In genomic region chr5:112317328-112317727, GRCm38 (mm10) we compare ENCODE assay signal across 12 mouse cellular contexts. TPM values are rescaled to one million over a fixed set of nuclear protein-coding genes. Genes with fewer than 3 reads are reported as not detected.
DNase-seq lines count a peak whose midpoint lies in the region; ATAC-seq and TF ChIP-seq lines count a peak whose summit lies in the region.
"Had no signal": no experiment of that assay in that cellular context is flagged by ENCODE, and none has a peak within 500 bp of the region (broad histone marks: within the 10 kb centered on the region; RNA-seq: fewer than 3 reads in every experiment).

No protein-coding gene starts in this region.

- ATAC-seq in liver, postnatal 0 days: peak; percentile 49
- ATAC-seq in liver, embryonic 11.5 days (replicated peaks; ENCODE audit: low FRiP score): no peak
- ATAC-seq in heart, embryonic 13.5 days (ENCODE audit: extremely low read depth, insufficient number of reproducible peaks, low FRiP score, low TSS enrichment): no peak
- ATAC-seq in stomach, embryonic 16.5 days (ENCODE audit: insufficient read depth, low FRiP score): peak; percentile 18; the same call in 1 of the 2 replicates

- no peaks in the 10 kb centered on the region for H3K27me3 ChIP-seq in liver, postnatal 0 days (ENCODE audit: insufficient read depth, low read length)
- H3K27me3 ChIP-seq in liver, embryonic 11.5 days (replicated peaks; ENCODE audit: control insufficient read depth, insufficient read depth, low read length): no peaks in the 10 kb centered on the region
- no peaks in the 10 kb centered on the region for H3K27me3 ChIP-seq in heart, embryonic 13.5 days (replicated peaks)
- no peaks in the 10 kb centered on the region for H3K27me3 ChIP-seq in stomach, embryonic 16.5 days (ENCODE audit: control insufficient read depth, insufficient read depth, low read length)

- no peak overlapping the region for H3K4me3 ChIP-seq in liver, postnatal 0 days (ENCODE audit: low read depth, low read length)
- no peak overlapping the region for H3K4me3 ChIP-seq in liver, embryonic 11.5 days (ENCODE audit: low read depth, low read length)
- no peak overlapping the region for H3K4me3 ChIP-seq in heart, embryonic 13.5 days
- no peak overlapping the region for H3K4me3 ChIP-seq in stomach, embryonic 16.5 days (replicated peaks; ENCODE audit: low read length)

- no peak overlapping the region for H3K4me2 ChIP-seq in liver, postnatal 0 days (ENCODE audit: low read depth, low read length)
- H3K4me2 ChIP-seq in liver, embryonic 11.5 days: no peak overlapping the region
- H3K4me2 ChIP-seq in heart, embryonic 13.5 days: no peak overlapping the region
- H3K4me2 ChIP-seq in stomach, embryonic 16.5 days (ENCODE audit: low read depth, low read length): no peak overlapping the region

- H3K36me3 ChIP-seq in liver, postnatal 0 days (replicated peaks; ENCODE audit: insufficient read depth, low read length): peaks cover 37% of the 10 kb centered on the region
- H3K36me3 ChIP-seq in liver, embryonic 11.5 days (ENCODE audit: control insufficient read depth, insufficient read depth, low read length): peaks cover 11% of the 10 kb centered on the region; the same call in 1 of the 2 replicates
- peaks cover 42% of the 10 kb centered on the region for H3K36me3 ChIP-seq in heart, embryonic 13.5 days
- H3K36me3 ChIP-seq in stomach, embryonic 16.5 days (ENCODE audit: control insufficient read depth, insufficient read depth, low read length): peaks cover 3% of the 10 kb centered on the region; the same call in 1 of the 2 replicates

- no peak for TF ChIP-seq CTCF in liver, postnatal 0 days (IDR thresholded peaks at IDR 0.05; ENCODE audit: low read depth)

- no peak for DNase-seq in liver, postnatal 0 days
- DNase-seq in liver, embryonic 11.5 days (ENCODE audit: low spot score): no peak
- peak; percentile 60 to 65 for DNase-seq in kidney, postnatal 36 days
- no peak for DNase-seq in urinary bladder, postnatal 36 days (ENCODE audit: low spot score in 2 of 2)
- no peak for DNase-seq in left cerebral cortex, adult 8-10 months (ENCODE audit: low spot score in 2 of 2)
- DNase-seq in testis, postnatal 14 days (ENCODE audit: low spot score): no peak
- DNase-seq: cerebellum, adult 9-10 months; left cerebral cortex, postnatal 4 days had no signal

- no peak for TF ChIP-seq EP300 in liver, postnatal 0 days (IDR thresholded peaks at IDR 0.05; ENCODE audit: low read depth)

- H3K27ac ChIP-seq in liver, postnatal 0 days (ENCODE audit: low read depth): no peak overlapping the region
- H3K27ac ChIP-seq in liver, embryonic 11.5 days (ENCODE audit: low read depth, low read length): no peak overlapping the region
- peak overlapping the region; percentile 56 for H3K27ac ChIP-seq in heart, embryonic 13.5 days (replicated peaks)
- no peak overlapping the region for H3K27ac ChIP-seq in stomach, embryonic 16.5 days (ENCODE audit: low read length)

- H3K9ac ChIP-seq in liver, postnatal 0 days (replicated peaks): no peak overlapping the region
- H3K9ac ChIP-seq in liver, embryonic 11.5 days (ENCODE audit: low read depth, low read length): no peak overlapping the region
- no peak overlapping the region for H3K9ac ChIP-seq in heart, embryonic 13.5 days
- H3K9ac ChIP-seq in stomach, embryonic 16.5 days (ENCODE audit: low read length): no peak overlapping the region

- H3K4me1 ChIP-seq in liver, postnatal 0 days (ENCODE audit: insufficient read depth): no peaks in the 10 kb centered on the region; the same call in 1 of the 2 replicates
- H3K4me1 ChIP-seq in liver, embryonic 11.5 days (replicated peaks; ENCODE audit: control insufficient read depth, insufficient read depth, low read length): peaks cover 8% of the 10 kb centered on the region; the same call in 1 of the 2 replicates
- peaks cover 16% of the 10 kb centered on the region for H3K4me1 ChIP-seq in heart, embryonic 13.5 days
- H3K4me1 ChIP-seq in stomach, embryonic 16.5 days (ENCODE audit: control insufficient read depth, insufficient read depth, low read length): no peaks in the 10 kb centered on the region

- WGBS in liver, postnatal 0 days (ENCODE audit: insufficient replicate concordance): 29% methylated on average over 5 of the region's 5 CpGs
- WGBS in liver, embryonic 11.5 days: 43% methylated on average over 5 of the region's 5 CpGs
- WGBS in heart, embryonic 13.5 days: 32% methylated on average over 5 of the region's 5 CpGs
- WGBS in stomach, embryonic 16.5 days: 31% methylated on average over 5 of the region's 5 CpGs

- H3K9me3 ChIP-seq in liver, postnatal 0 days (ENCODE audit: low read length): no peaks in the 10 kb centered on the region
- H3K9me3 ChIP-seq in liver, embryonic 11.5 days (ENCODE audit: control insufficient read depth, low read length): no peaks in the 10 kb centered on the region
- H3K9me3 ChIP-seq in heart, embryonic 13.5 days: no peaks in the 10 kb centered on the region
- no peaks in the 10 kb centered on the region for H3K9me3 ChIP-seq in stomach, embryonic 16.5 days (replicated peaks; ENCODE audit: control insufficient read depth, low read length)

RNA-seq across cellular contexts. Expression of gene Tfip11, which starts 8.8 kb away (rescaled TPM):
- 6.7 and 8.0 TPM in 2 replicates for polyA plus RNA-seq in liver, postnatal 0 days (2015; fragmentation: Nextera tagmentation; extraction: Ambion mirVana)
- polyA plus RNA-seq in liver, embryonic 11.5 days (2014; fragmentation: Nextera tagmentation; extraction: Ambion mirVana): 24.5 and 30.5 TPM in 2 replicates
- polyA plus RNA-seq in heart, embryonic 13.5 days (2015; fragmentation: Nextera tagmentation; extraction: Ambion mirVana): 17.8 and 19.4 TPM in 2 replicates
- 27.6 and 28.0 TPM in 2 replicates for polyA plus RNA-seq in stomach, embryonic 16.5 days (2015; fragmentation: Nextera tagmentation; extraction: Ambion mirVana)
- 10 to 100 TPM; 43.8 to 51.8 (median 47.0) TPM for total RNA-seq in left cerebral cortex, adult 8-10 months (2022)

RNA-seq across cellular contexts. Expression of gene Srrd, which starts 25.5 kb away (rescaled TPM):
- polyA plus RNA-seq in liver, postnatal 0 days (2015; fragmentation: Nextera tagmentation; extraction: Ambion mirVana): 9.4 and 10.6 TPM in 2 replicates
- 35.3 and 36.5 TPM in 2 replicates for polyA plus RNA-seq in liver, embryonic 11.5 days (2014; fragmentation: Nextera tagmentation; extraction: Ambion mirVana)
- 24.0 and 25.8 TPM in 2 replicates for polyA plus RNA-seq in heart, embryonic 13.5 days (2015; fragmentation: Nextera tagmentation; extraction: Ambion mirVana)
- polyA plus RNA-seq in stomach, embryonic 16.5 days (2015; fragmentation: Nextera tagmentation; extraction: Ambion mirVana): 30.2 and 30.8 TPM in 2 replicates
- 10 to 100 TPM; 25.8 to 27.9 (median 26.8) TPM for total RNA-seq in left cerebral cortex, adult 8-10 months (2022)

RNA-seq across cellular contexts. Expression of gene Hps4, which starts 25.6 kb away (rescaled TPM):
- polyA plus RNA-seq in liver, postnatal 0 days (2015; fragmentation: Nextera tagmentation; extraction: Ambion mirVana): 11.5 and 12.5 TPM in 2 replicates
- 25.5 and 32.2 TPM in 2 replicates for polyA plus RNA-seq in liver, embryonic 11.5 days (2014; fragmentation: Nextera tagmentation; extraction: Ambion mirVana)
- polyA plus RNA-seq in heart, embryonic 13.5 days (2015; fragmentation: Nextera tagmentation; extraction: Ambion mirVana): 18.5 and 19.2 TPM in 2 replicates
- polyA plus RNA-seq in stomach, embryonic 16.5 days (2015; fragmentation: Nextera tagmentation; extraction: Ambion mirVana): 30.2 and 36.4 TPM in 2 replicates
- 10 to 100 TPM; 23.0 to 32.2 (median 27.6) TPM for total RNA-seq in left cerebral cortex, adult 8-10 months (2022)

RNA-seq across cellular contexts. Expression of gene Gm6583, which starts 38.5 kb away (rescaled TPM):
- polyA plus RNA-seq in liver, postnatal 0 days (2015; fragmentation: Nextera tagmentation; extraction: Ambion mirVana): 0.16 and 0.17 TPM in 2 replicates
- 0.29 and 0.36 TPM in 2 replicates for polyA plus RNA-seq in liver, embryonic 11.5 days (2014; fragmentation: Nextera tagmentation; extraction: Ambion mirVana)
- 0.06 and 0.07 TPM in 2 replicates for polyA plus RNA-seq in heart, embryonic 13.5 days (2015; fragmentation: Nextera tagmentation; extraction: Ambion mirVana)
- polyA plus RNA-seq in stomach, embryonic 16.5 days (2015; fragmentation: Nextera tagmentation; extraction: Ambion mirVana): 0.16 and 0.19 TPM in 2 replicates
- under 1 TPM in 1 of 4 experiments, not detected in 3; 0.14 TPM for total RNA-seq in left cerebral cortex, adult 8-10 months (2022)
- total RNA-seq: CH12.LX; gastrocnemius, adult 8-10 months; left cerebral cortex, postnatal 4 days had no signal

RNA-seq across cellular contexts. Expression of gene Tpst2, which starts 40.8 kb away (rescaled TPM):
- polyA plus RNA-seq in liver, postnatal 0 days (2015; fragmentation: Nextera tagmentation; extraction: Ambion mirVana): 34.5 and 36.2 TPM in 2 replicates
- 66.0 and 66.7 TPM in 2 replicates for polyA plus RNA-seq in liver, embryonic 11.5 days (2014; fragmentation: Nextera tagmentation; extraction: Ambion mirVana)
- 36.8 and 37.5 TPM in 2 replicates for polyA plus RNA-seq in heart, embryonic 13.5 days (2015; fragmentation: Nextera tagmentation; extraction: Ambion mirVana)
- 40.0 and 43.0 TPM in 2 replicates for polyA plus RNA-seq in stomach, embryonic 16.5 days (2015; fragmentation: Nextera tagmentation; extraction: Ambion mirVana)
- total RNA-seq in left cerebral cortex, adult 8-10 months (2022): 10 to 100 TPM; 33.8 to 43.3 (median 38.6) TPM

Comparison
In these comparisons a context has a peak if more than half of its experiments do, and no peak if none do; other contexts are left out.
1. ATAC-seq: peak in liver, postnatal 0 days (single experiment) and stomach, embryonic 16.5 days (single experiment); none in liver, embryonic 11.5 days (single experiment) and heart, embryonic 13.5 days (single experiment).
2. DNase-seq: peak in kidney, postnatal 36 days (2 of 2); none in liver, postnatal 0 days (single experiment), liver, embryonic 11.5 days (single experiment), urinary bladder, postnatal 36 days (0 of 2), left cerebral cortex, adult 8-10 months (0 of 2) and testis, postnatal 14 days (single experiment).